Mouse (Mus musculus) MN1 (cell line): ENCODE results near the gene Dock10.
"Not testable (repeated sequence)": the region's sequence is repeated elsewhere in the genome, so short reads cannot be mapped to it uniquely, and the experiment has no call there.

Source experiments
- DNase-seq: peaks from one replicate; pipeline ENCODE4 v3.0.0-alpha.2; 2016; ENCODE audit warnings: low spot score

Dock10 gene

GRCm38 (mm10) chr1:80757977-80758797 lies at the start of gene Dock10:
Dock10 (minus strand) TSS chr1:80758527.
- no peak for DNase-seq

GRCm38 (mm10) chr1:80806835-80807398 lies 48.6 kb upstream of the Dock10 start:
- DNase-seq = no peak

GRCm38 (mm10) chr1:80802023-80802422 lies 43.7 kb upstream of the Dock10 start:
- no peak for DNase-seq

- no peak for DNase-seq
Measured at GRCm38 (mm10) chr1:80785066-80785779, 26.9 kb upstream of the Dock10 start.

GRCm38 (mm10) chr1:80784155-80784554 lies 25.8 kb upstream of the Dock10 start:
- DNase-seq = no peak

- no peak for DNase-seq
Measured at GRCm38 (mm10) chr1:80765504-80765903, 7.2 kb upstream of the Dock10 start.

- DNase-seq = peak; percentile 19
Measured at GRCm38 (mm10) chr1:80763042-80763950, 5.0 kb upstream of the Dock10 start.

- no peak for DNase-seq
Measured at GRCm38 (mm10) chr1:80758798-80759184, 464 bp upstream of the Dock10 start.

- no peak for DNase-seq
Measured at GRCm38 (mm10) chr1:80757650-80757976, 714 bp downstream of the Dock10 start.

- no peak for DNase-seq
Measured at GRCm38 (mm10) chr1:80756824-80757649, 1.3 kb downstream of the Dock10 start.

GRCm38 (mm10) chr1:80756060-80756439 lies 2.3 kb downstream of the Dock10 start:
- DNase-seq = no peak

- no peak for DNase-seq
Measured at GRCm38 (mm10) chr1:80755296-80756059, 2.8 kb downstream of the Dock10 start.

- DNase-seq = not testable (repeated sequence)
Measured at GRCm38 (mm10) chr1:80749122-80749521, 9.2 kb downstream of the Dock10 start.

GRCm38 (mm10) chr1:80746691-80747463 lies 11.4 kb downstream of the Dock10 start:
- DNase-seq = no peak

- DNase-seq = no peak
Measured at GRCm38 (mm10) chr1:80746195-80746594, 12.1 kb downstream of the Dock10 start.

- DNase-seq = no peak
Measured at GRCm38 (mm10) chr1:80739472-80739871, 18.9 kb downstream of the Dock10 start.

GRCm38 (mm10) chr1:80737812-80738391 lies 20.4 kb downstream of the Dock10 start:
- no peak for DNase-seq

GRCm38 (mm10) chr1:80730582-80730981 lies 27.7 kb downstream of the Dock10 start:
- DNase-seq = no peak

- no peak for DNase-seq
Measured at GRCm38 (mm10) chr1:80730174-80730573, 28.2 kb downstream of the Dock10 start.
